Mouse (Mus musculus) G1E (cell line): ENCODE data around the gene Cuta.

Source experiments
- CTCF ChIP-seq: IDR thresholded peaks from 2 replicates; pipeline ENCODE4 v1.5.1; 2012; ENCODE audit warnings: low read depth, low read length, inconsistent platforms, mixed read lengths
- GATA1 ChIP-seq: IDR thresholded peaks from 2 replicates; pipeline ENCODE4 v1.6.1; 2012; ENCODE audit warnings: borderline replicate concordance, low read length, inconsistent platforms, mixed read lengths
- POLR2AphosphoS5 ChIP-seq: IDR thresholded peaks from 2 replicates; pipeline ENCODE4 v1.6.1; 2012; ENCODE audit warnings: low read depth, low read length, inconsistent platforms; ENCODE audit not compliant: insufficient replicate concordance
- TAL1 ChIP-seq: conservative IDR thresholded peaks from 2 replicates; pipeline ENCODE4 v1.6.1; 2012; ENCODE audit warnings: low read depth, low read length, inconsistent platforms, mixed read lengths

DNA sequence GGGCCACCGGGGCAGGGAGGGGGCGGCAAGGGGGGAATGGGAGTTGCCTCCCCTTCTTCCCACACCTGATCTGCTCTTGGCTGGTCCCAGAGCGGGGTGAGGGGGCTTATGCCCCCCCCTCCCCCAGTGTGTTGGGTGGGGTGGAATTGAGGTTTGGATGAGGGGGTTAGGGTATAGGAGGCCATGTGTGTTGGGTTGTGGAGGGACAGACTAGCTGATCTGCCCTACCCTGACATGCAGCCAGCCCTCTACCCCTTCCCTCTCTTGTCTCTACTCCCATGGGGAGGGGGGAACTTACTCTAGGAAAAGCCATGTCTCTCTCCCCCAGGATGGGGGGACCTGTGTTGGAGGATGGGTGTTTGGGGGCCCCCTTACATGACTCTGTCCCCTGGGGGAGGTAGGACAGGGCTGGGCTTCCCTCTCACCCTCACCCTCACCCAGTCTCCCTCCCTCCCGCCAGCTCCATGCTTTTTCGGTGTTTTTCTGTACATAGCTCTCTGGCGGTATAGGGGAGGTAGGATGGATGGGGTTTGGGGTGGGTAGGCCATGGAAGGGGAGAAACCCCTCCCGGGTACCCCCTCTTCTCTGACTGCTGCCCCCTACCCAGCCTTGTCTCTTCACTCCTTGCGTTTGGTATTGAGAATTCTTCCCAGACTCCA, 32.0 kb upstream of the Cuta start:
- TF ChIP-seq CTCF: no peak
- no peak for TF ChIP-seq TAL1
- no peak for TF ChIP-seq GATA1
- TF ChIP-seq POLR2AphosphoS5: no peak
